Mouse (Mus musculus) gastrocnemius, adult 2 months (tissue): Measurements from ENCODE around the gene Gm21366. TPM values are rescaled to one million over a fixed set of nuclear protein-coding genes. Genes with fewer than 3 reads are reported as not detected.
"Not testable (repeated sequence)": the region's sequence is repeated elsewhere in the genome, so short reads cannot be mapped to it uniquely, and the experiment has no call there.

Source experiments
- DNase-seq: peaks from one replicate; pipeline ENCODE4 v3.0.0; 2022
- H3K27ac ChIP-seq: fragments of 200-600 bp; 2 replicates; pipeline ENCODE4 v1.8.1; 2022; ENCODE audit warnings: mild to moderate bottlenecking
- H3K4me3 ChIP-seq: fragments of 200-600 bp; 2 replicates; pipeline ENCODE4 v1.8.1; 2022; ENCODE audit warnings: mild to moderate bottlenecking, moderate library complexity
- intact Hi-C: fragments of 180-260 bp; cut with DNase I; formaldehyde crosslinking; loops from one replicate; pipeline ENCODE4 v1.15.1; 2025
- long read RNA-seq, 2 experiments: library from polyadenylated mRNA; stranded (forward); transcript quantifications; one replicate each; pipeline ENCODE4 v2.0.0; 2021
- total RNA-seq, 2 experiments: library from RNA; stranded (reverse); gene quantifications; 2 replicates each; pipeline ENCODE4 v1.2.3; 2021

Gm21366 gene
- total RNA-seq = not detected
- long read RNA-seq, experiment 1 = 0 reads
- long read RNA-seq, experiment 2 = 0 reads

- DNase-seq, H3K4me3 ChIP-seq, H3K27ac ChIP-seq, intact Hi-C loops: not testable (repeated sequence)
These were observed at the start of gene Gm21366 for GRCm38 (mm10) chrY:22861156-22861555. TSS of gene Gm21366 (minus strand) at chrY:22861256.
